Mouse (Mus musculus) heart, postnatal 0 days (tissue): ENCODE measurements around the gene Neurl1b.

Source experiments
- CTCF ChIP-seq: IDR thresholded peaks from 2 replicates; pipeline ENCODE4 v1.5.1; 2016; ENCODE audit warnings: antibody characterized with exemption, control low read depth, low read depth
- EP300 ChIP-seq: IDR thresholded peaks from 2 replicates; pipeline ENCODE4 v1.6.1; 2016; ENCODE audit warnings: antibody characterized with exemption, low read depth

- TF ChIP-seq EP300 (no peak), CTCF (no peak)
Measured at GRCm38 (mm10) chr17:26373211-26373610, 41.4 kb upstream of the Neurl1b start.
